Mouse (Mus musculus) forebrain, embryonic 14.5 days (tissue): ENCODE measurements around the gene Copg2. TPM values are rescaled to one million over a fixed set of nuclear protein-coding genes. Genes with fewer than 3 reads are reported as not detected.
"Not testable (repeated sequence)": the region's sequence is repeated elsewhere in the genome, so short reads cannot be mapped to it uniquely, and the experiment has no call there.

Experiments
- ATAC-seq: fragments of 200-750 bp; cut with Nextera tagmentation; 2 replicates; pipeline ENCODE4 v1.8.0; 2017; ENCODE audit warnings: mild to moderate bottlenecking, moderate library complexity
- DNase-seq: peaks from one replicate; pipeline ENCODE4 v3.0.0-alpha.2; 2015; ENCODE audit warnings: low spot score
- H3K27ac ChIP-seq: fragments of 300-500 bp; sonication (generic); 2 replicates; pipeline ENCODE4 v1.5.1; 2014; ENCODE audit warnings: low read depth, mild to moderate bottlenecking, control low read depth, low read length, moderate library complexity
- H3K27me3 ChIP-seq: fragments of 300-500 bp; sonication (generic); replicated peaks from 2 replicates; pipeline ENCODE4 v1.6.1; 2014; ENCODE audit warnings: low read length, control low read depth, mixed read lengths; ENCODE audit not compliant: control insufficient read depth, insufficient read depth
- H3K36me3 ChIP-seq: fragments of 300-500 bp; sonication (generic); 2 replicates; pipeline ENCODE4 v1.6.1; 2014; ENCODE audit warnings: low read length, control low read depth; ENCODE audit not compliant: control insufficient read depth, insufficient read depth
- H3K4me1 ChIP-seq: fragments of 300-500 bp; sonication (generic); 2 replicates; pipeline ENCODE4 v1.6.1; 2014; ENCODE audit warnings: antibody characterized with exemption, low read length, control low read depth; ENCODE audit not compliant: control insufficient read depth, insufficient read depth
- H3K4me2 ChIP-seq: fragments of 300-500 bp; sonication (generic); 2 replicates; pipeline ENCODE4 v1.6.1; 2014; ENCODE audit warnings: mild to moderate bottlenecking, control low read depth, low read length
- H3K4me3 ChIP-seq: fragments of 300-500 bp; sonication (generic); 2 replicates; pipeline ENCODE4 v1.5.1; 2014; ENCODE audit warnings: low read depth, low read length, control low read depth
- H3K9ac ChIP-seq: fragments of 300-500 bp; sonication (generic); 2 replicates; pipeline ENCODE4 v1.6.1; 2014; ENCODE audit warnings: mild to moderate bottlenecking, low read length, control low read depth, moderate library complexity
- H3K9me3 ChIP-seq: fragments of 300-500 bp; sonication (generic); replicated peaks from 2 replicates; pipeline ENCODE4 v1.6.1; 2016; ENCODE audit warnings: low read length, control low read depth, mixed read lengths; ENCODE audit not compliant: control insufficient read depth
- WGBS: fragments of 180-500 bp; shearing (Covaris S2); extraction: QIAGEN DNeasy Blood & Tissue Kit; methylation state at CpG from one replicate; pipeline ENCODE4 v1.1.7; 2014; 5-methylcytosine and 5-hydroxymethylcytosine counted together
- polyA plus RNA-seq: library from polyadenylated mRNA; unstranded; fragments of >200 nt; fragmentation: Nextera tagmentation; extraction: Ambion mirVana; gene quantifications from 2 replicates; pipeline ENCODE4 v1.2.1, GENCODE M21; 2014

The Copg2 gene
- polyA plus RNA-seq, 1 experiment from 2014 or later = 37.2 TPM

- not testable (repeated sequence) for H3K9ac ChIP-seq, H3K4me3 ChIP-seq, H3K4me2 ChIP-seq, H3K27ac ChIP-seq, H3K9me3 ChIP-seq, DNase-seq, H3K27me3 ChIP-seq, H3K4me1 ChIP-seq
- peaks cover 26% of the 10 kb centered on the region for H3K36me3 ChIP-seq
- peak; percentile 37 for ATAC-seq
- 90% methylated on average over 7 of the region's 7 CpGs for WGBS
Observed at GRCm38 (mm10) chr6:30802915-30803314, 93.7 kb downstream of the Copg2 start.

GRCm38 (mm10) chr6:30751209-30751608 lies 145.4 kb downstream of the Copg2 start:
- no peak for DNase-seq
- Histone ChIP-seq H3K27me3 (no peaks in the 10 kb centered on the region), H3K9me3 (no peaks in the 10 kb centered on the region), H3K4me2 (no peak overlapping the region), H3K9ac (no peak overlapping the region), H3K36me3 (peaks cover 59% of the 10 kb centered on the region), H3K4me3 (no peak overlapping the region), H3K27ac (no peak overlapping the region), H3K4me1 (no peaks in the 10 kb centered on the region)
- no peak for ATAC-seq
- 90% methylated on average over 2 of the region's 2 CpGs for WGBS

- DNase-seq (no peak), ATAC-seq (no peak)
- no peak overlapping the region for H3K9ac ChIP-seq
- H3K4me3 ChIP-seq = no peak overlapping the region
- peaks cover 65% of the 10 kb centered on the region for H3K36me3 ChIP-seq
- no peaks in the 10 kb centered on the region for H3K27me3 ChIP-seq
- no peaks in the 10 kb centered on the region for H3K4me1 ChIP-seq
- 81% methylated on average over 6 of the region's 6 CpGs for WGBS
- no peaks in the 10 kb centered on the region for H3K9me3 ChIP-seq
- H3K27ac ChIP-seq = no peak overlapping the region
- H3K4me2 ChIP-seq = no peak overlapping the region
Observed at GRCm38 (mm10) chr6:30750482-30750881, 146.1 kb downstream of the Copg2 start.

- no peak overlapping the region for H3K4me2 ChIP-seq
- no peaks in the 10 kb centered on the region for H3K27me3 ChIP-seq
- peaks cover 71% of the 10 kb centered on the region for H3K36me3 ChIP-seq
- H3K4me1 ChIP-seq = no peaks in the 10 kb centered on the region
- WGBS = 61% methylated on average over 1 of the region's 1 CpGs
- DNase-seq = no peak
- no peak for ATAC-seq
- H3K9me3 ChIP-seq = no peaks in the 10 kb centered on the region
- H3K9ac ChIP-seq = no peak overlapping the region
- no peak overlapping the region for H3K4me3 ChIP-seq
- no peak overlapping the region for H3K27ac ChIP-seq
Observed at GRCm38 (mm10) chr6:30749892-30750291, 146.7 kb downstream of the Copg2 start.

GRCm38 (mm10) chr6:30749042-30749689 lies 147.4 kb downstream of the Copg2 start:
- no peak for ATAC-seq
- no peaks in the 10 kb centered on the region for H3K4me1 ChIP-seq
- no peak overlapping the region for H3K4me2 ChIP-seq
- WGBS = 51% methylated on average over 2 of the region's 2 CpGs
- no peaks in the 10 kb centered on the region for H3K9me3 ChIP-seq
- no peak overlapping the region for H3K9ac ChIP-seq
- no peak overlapping the region for H3K4me3 ChIP-seq
- peaks cover 75% of the 10 kb centered on the region for H3K36me3 ChIP-seq
- no peaks in the 10 kb centered on the region for H3K27me3 ChIP-seq
- DNase-seq = no peak
- no peak overlapping the region for H3K27ac ChIP-seq

GRCm38 (mm10) chr6:30748358-30748910 lies 148.2 kb downstream of the Copg2 start:
- peaks cover 83% of the 10 kb centered on the region for H3K36me3 ChIP-seq
- 67% methylated on average over 6 of the region's 6 CpGs for WGBS
- no peak overlapping the region for H3K9ac ChIP-seq
- no peaks in the 10 kb centered on the region for H3K27me3 ChIP-seq
- no peaks in the 10 kb centered on the region for H3K4me1 ChIP-seq
- H3K9me3 ChIP-seq = no peaks in the 10 kb centered on the region
- 0 out of 2 replicates have a peak overlapping the region, but pooled peaks have one; percentile 5 for H3K27ac ChIP-seq
- ATAC-seq = 0 out of 2 replicates have a peak, but pooled peaks have one; percentile 35
- H3K4me3 ChIP-seq = no peak overlapping the region
- DNase-seq = peak; percentile 73
- no peak overlapping the region for H3K4me2 ChIP-seq

DNA sequence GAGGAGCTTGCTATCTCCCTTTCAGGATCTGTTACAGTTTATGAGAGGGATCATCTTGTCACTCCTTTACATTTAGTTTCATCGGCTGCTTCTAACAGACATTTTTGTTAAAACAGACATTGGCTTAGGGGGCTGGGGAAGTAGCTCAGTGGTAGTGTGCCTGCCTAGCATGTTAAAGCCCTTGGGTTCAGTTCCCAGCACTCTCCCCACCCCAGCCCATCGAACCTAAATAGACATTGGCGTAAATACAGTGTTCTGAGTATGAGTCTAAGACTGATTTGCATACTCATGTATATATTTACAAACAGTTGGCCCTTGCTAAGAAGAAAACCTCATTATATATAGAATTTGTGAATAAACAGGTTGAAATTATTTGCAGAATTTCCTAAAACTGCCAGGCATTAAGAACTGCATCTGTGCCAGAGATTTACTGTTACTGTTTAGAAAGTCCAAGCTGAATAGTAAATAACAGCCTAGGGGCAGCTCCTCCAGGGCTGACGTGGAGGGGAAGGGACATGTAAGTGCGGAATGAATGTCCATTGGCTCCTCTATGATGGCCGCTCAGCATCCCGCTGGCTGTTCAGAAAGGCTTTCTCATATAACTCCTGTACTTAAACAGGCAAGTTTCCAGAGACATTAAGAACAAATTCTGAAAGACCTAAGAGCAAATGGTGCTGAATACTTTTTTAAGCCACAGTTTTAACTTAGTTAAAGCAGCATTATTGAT lies 148.8 kb downstream of the Copg2 start:
- Histone ChIP-seq H3K36me3 (peaks cover 88% of the 10 kb centered on the region), H3K9ac (no peak overlapping the region), H3K4me1 (no peaks in the 10 kb centered on the region), H3K9me3 (no peaks in the 10 kb centered on the region), H3K27ac (no peak overlapping the region), H3K27me3 (no peaks in the 10 kb centered on the region), H3K4me3 (no peak overlapping the region), H3K4me2 (no peak overlapping the region)
- ATAC-seq (no peak), DNase-seq (no peak)
- 62% methylated on average over 7 of the region's 7 CpGs for WGBS

- ATAC-seq (no peak), DNase-seq (no peak)
- H3K4me2 ChIP-seq = no peak overlapping the region
- WGBS = 61% methylated on average over 7 of the region's 7 CpGs
- peaks cover 83% of the 10 kb centered on the region for H3K36me3 ChIP-seq
- no peak overlapping the region for H3K4me3 ChIP-seq
- H3K27ac ChIP-seq = no peak overlapping the region
- no peak overlapping the region for H3K9ac ChIP-seq
- no peaks in the 10 kb centered on the region for H3K27me3 ChIP-seq
- H3K4me1 ChIP-seq = no peaks in the 10 kb centered on the region
- no peaks in the 10 kb centered on the region for H3K9me3 ChIP-seq
Observed at GRCm38 (mm10) chr6:30745591-30745990, 151.0 kb downstream of the Copg2 start.

GRCm38 (mm10) chr6:30744846-30745245 lies 151.7 kb downstream of the Copg2 start:
- WGBS = 78% methylated on average over 10 of the region's 10 CpGs
- H3K4me3 ChIP-seq = no peak overlapping the region
- H3K9ac ChIP-seq = no peak overlapping the region
- no peak for ATAC-seq
- no peak for DNase-seq
- H3K27ac ChIP-seq = no peak overlapping the region
- H3K4me1 ChIP-seq = no peaks in the 10 kb centered on the region
- peaks cover 76% of the 10 kb centered on the region for H3K36me3 ChIP-seq
- no peaks in the 10 kb centered on the region for H3K9me3 ChIP-seq
- no peak overlapping the region for H3K4me2 ChIP-seq
- no peaks in the 10 kb centered on the region for H3K27me3 ChIP-seq
